Mouse (Mus musculus): Measurements from ENCODE around the gene Plb1. TPM values are rescaled to one million over a fixed set of nuclear protein-coding genes. Genes with fewer than 3 reads are reported as not detected.

Plb1 gene
- polyA plus RNA-seq, 1 experiment: 8.7 TPM

- no peak for TF ChIP-seq CTCF (IDR thresholded peaks at IDR 0.05; ENCODE audit: borderline replicate concordance, control insufficient read depth, extremely low read depth, insufficient read depth, low read length, poor library complexity)
- no peak for TF ChIP-seq POLR2A (IDR thresholded peaks at IDR 0.05; ENCODE audit: control insufficient read depth, extremely low read depth, insufficient read depth, low read length, poor library complexity)
- 84% methylated on average over 8 of the region's 8 CpGs for WGBS
Observed at GRCm38 (mm10) chr5:32208460-32208859, 24.0 kb upstream of the Plb1 start.

GRCm38 (mm10) chr5:32211011-32211410 lies 21.5 kb upstream of the Plb1 start:
- Histone ChIP-seq H3K27ac (ENCODE audit: control insufficient read depth, insufficient read depth, low read length) (no peak overlapping the region), H3K27me3 (ENCODE audit: control insufficient read depth, insufficient read depth, low read length) (no peaks in the 10 kb centered on the region), H3K36me3 (ENCODE audit: control insufficient read depth, insufficient read depth, low read length) (no peaks in the 10 kb centered on the region), H3K4me3 (ENCODE audit: control insufficient read depth, insufficient read depth, low read length) (no peak overlapping the region), H3K4me1 (replicated peaks; ENCODE audit: control insufficient read depth, insufficient read depth, low read length) (no peaks in the 10 kb centered on the region)
- WGBS: 75% methylated on average over 2 of the region's 2 CpGs
- TF ChIP-seq CTCF (IDR thresholded peaks at IDR 0.05; ENCODE audit: borderline replicate concordance, control insufficient read depth, extremely low read depth, insufficient read depth, low read length, poor library complexity) (no peak), POLR2A (IDR thresholded peaks at IDR 0.05; ENCODE audit: control insufficient read depth, extremely low read depth, insufficient read depth, low read length, poor library complexity) (no peak)
- no peak for DNase-seq

More at GRCm38 (mm10) chr5:32208460-32208859, 24.0 kb upstream of the Plb1 start:
- no peak overlapping the region for H3K27ac ChIP-seq (ENCODE audit: control insufficient read depth, insufficient read depth, low read length)
- H3K4me3 ChIP-seq (ENCODE audit: control insufficient read depth, insufficient read depth, low read length): no peak overlapping the region
- H3K4me1 ChIP-seq (replicated peaks; ENCODE audit: control insufficient read depth, insufficient read depth, low read length): no peaks in the 10 kb centered on the region
- DNase-seq: no peak
- no peaks in the 10 kb centered on the region for H3K36me3 ChIP-seq (ENCODE audit: control insufficient read depth, insufficient read depth, low read length)
- no peaks in the 10 kb centered on the region for H3K27me3 ChIP-seq (ENCODE audit: control insufficient read depth, insufficient read depth, low read length)

GRCm38 (mm10) chr5:32213746-32214145 lies 18.8 kb upstream of the Plb1 start:
- H3K27ac ChIP-seq (ENCODE audit: control insufficient read depth, insufficient read depth, low read length): no peak overlapping the region
- DNase-seq: no peak
- WGBS: 82% methylated on average over 4 of the region's 4 CpGs
- TF ChIP-seq POLR2A (IDR thresholded peaks at IDR 0.05; ENCODE audit: control insufficient read depth, extremely low read depth, insufficient read depth, low read length, poor library complexity) (no peak), CTCF (IDR thresholded peaks at IDR 0.05; ENCODE audit: borderline replicate concordance, control insufficient read depth, extremely low read depth, insufficient read depth, low read length, poor library complexity) (no peak)
- no peak overlapping the region for H3K4me3 ChIP-seq (ENCODE audit: control insufficient read depth, insufficient read depth, low read length)
- H3K27me3 ChIP-seq (ENCODE audit: control insufficient read depth, insufficient read depth, low read length): no peaks in the 10 kb centered on the region
- H3K36me3 ChIP-seq (ENCODE audit: control insufficient read depth, insufficient read depth, low read length): no peaks in the 10 kb centered on the region
- H3K4me1 ChIP-seq (replicated peaks; ENCODE audit: control insufficient read depth, insufficient read depth, low read length): no peaks in the 10 kb centered on the region

- WGBS: 82% methylated on average over 10 of the region's 10 CpGs
- no peaks in the 10 kb centered on the region for H3K4me1 ChIP-seq (replicated peaks; ENCODE audit: control insufficient read depth, insufficient read depth, low read length)
- TF ChIP-seq POLR2A (IDR thresholded peaks at IDR 0.05; ENCODE audit: control insufficient read depth, extremely low read depth, insufficient read depth, low read length, poor library complexity): no peak
- TF ChIP-seq CTCF (IDR thresholded peaks at IDR 0.05; ENCODE audit: borderline replicate concordance, control insufficient read depth, extremely low read depth, insufficient read depth, low read length, poor library complexity): no peak
- no peaks in the 10 kb centered on the region for H3K36me3 ChIP-seq (ENCODE audit: control insufficient read depth, insufficient read depth, low read length)
- no peak overlapping the region for H3K27ac ChIP-seq (ENCODE audit: control insufficient read depth, insufficient read depth, low read length)
- H3K4me3 ChIP-seq (ENCODE audit: control insufficient read depth, insufficient read depth, low read length): no peak overlapping the region
- H3K27me3 ChIP-seq (ENCODE audit: control insufficient read depth, insufficient read depth, low read length): no peaks in the 10 kb centered on the region
- DNase-seq: peak; percentile 69
Observed at GRCm38 (mm10) chr5:32215510-32215909, 17.0 kb upstream of the Plb1 start.

DNA sequence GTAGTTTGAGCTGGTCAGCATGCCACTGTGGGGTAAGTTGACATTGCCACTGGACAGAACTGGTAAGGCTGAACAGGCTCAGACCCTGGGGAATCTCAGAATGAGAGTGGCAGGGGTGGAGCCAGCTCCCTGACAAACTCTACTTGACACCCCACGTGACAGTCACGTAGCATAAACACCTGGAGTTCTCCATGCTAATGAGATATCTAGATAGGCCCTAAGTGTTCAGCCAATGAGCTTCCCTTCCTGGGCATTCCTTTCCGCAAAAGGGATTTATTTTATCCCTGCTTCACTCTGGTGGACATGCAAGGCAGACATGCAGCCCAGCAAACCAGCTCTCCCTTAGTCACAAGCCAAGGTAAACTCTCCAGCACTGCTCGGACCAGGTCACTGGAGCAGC lies 16.0 kb upstream of the Plb1 start:
- Histone ChIP-seq H3K4me1 (replicated peaks; ENCODE audit: control insufficient read depth, insufficient read depth, low read length) (no peaks in the 10 kb centered on the region), H3K4me3 (ENCODE audit: control insufficient read depth, insufficient read depth, low read length) (no peak overlapping the region), H3K27ac (ENCODE audit: control insufficient read depth, insufficient read depth, low read length) (no peak overlapping the region), H3K36me3 (ENCODE audit: control insufficient read depth, insufficient read depth, low read length) (no peaks in the 10 kb centered on the region), H3K27me3 (ENCODE audit: control insufficient read depth, insufficient read depth, low read length) (no peaks in the 10 kb centered on the region)
- 98% methylated on average over 4 of the region's 4 CpGs for WGBS
- TF ChIP-seq CTCF (IDR thresholded peaks at IDR 0.05; ENCODE audit: borderline replicate concordance, control insufficient read depth, extremely low read depth, insufficient read depth, low read length, poor library complexity) (no peak), POLR2A (IDR thresholded peaks at IDR 0.05; ENCODE audit: control insufficient read depth, extremely low read depth, insufficient read depth, low read length, poor library complexity) (no peak)
- DNase-seq: no peak

GRCm38 (mm10) chr5:32217477-32217876 lies 15.0 kb upstream of the Plb1 start:
- 92% methylated on average over 8 of the region's 8 CpGs for WGBS

GRCm38 (mm10) chr5:32230372-32230771 lies 2.1 kb upstream of the Plb1 start:
- peak; percentile 16 for DNase-seq
- no peak overlapping the region for H3K27ac ChIP-seq (ENCODE audit: control insufficient read depth, insufficient read depth, low read length)
- no peaks in the 10 kb centered on the region for H3K36me3 ChIP-seq (ENCODE audit: control insufficient read depth, insufficient read depth, low read length)
- TF ChIP-seq CTCF (IDR thresholded peaks at IDR 0.05; ENCODE audit: borderline replicate concordance, control insufficient read depth, extremely low read depth, insufficient read depth, low read length, poor library complexity) (no peak), POLR2A (IDR thresholded peaks at IDR 0.05; ENCODE audit: control insufficient read depth, extremely low read depth, insufficient read depth, low read length, poor library complexity) (no peak)
- no peaks in the 10 kb centered on the region for H3K27me3 ChIP-seq (ENCODE audit: control insufficient read depth, insufficient read depth, low read length)
- H3K4me3 ChIP-seq (ENCODE audit: control insufficient read depth, insufficient read depth, low read length): no peak overlapping the region
- 68% methylated on average over 4 of the region's 4 CpGs for WGBS
- no peaks in the 10 kb centered on the region for H3K4me1 ChIP-seq (replicated peaks; ENCODE audit: control insufficient read depth, insufficient read depth, low read length)

More at GRCm38 (mm10) chr5:32217477-32217876, 15.0 kb upstream of the Plb1 start:
- TF ChIP-seq POLR2A (IDR thresholded peaks at IDR 0.05; ENCODE audit: control insufficient read depth, extremely low read depth, insufficient read depth, low read length, poor library complexity): no peak
- no peak for TF ChIP-seq CTCF (IDR thresholded peaks at IDR 0.05; ENCODE audit: borderline replicate concordance, control insufficient read depth, extremely low read depth, insufficient read depth, low read length, poor library complexity)
- H3K27me3 ChIP-seq (ENCODE audit: control insufficient read depth, insufficient read depth, low read length): no peaks in the 10 kb centered on the region
- no peak overlapping the region for H3K27ac ChIP-seq (ENCODE audit: control insufficient read depth, insufficient read depth, low read length)
- DNase-seq: no peak
- no peak overlapping the region for H3K4me3 ChIP-seq (ENCODE audit: control insufficient read depth, insufficient read depth, low read length)
- H3K36me3 ChIP-seq (ENCODE audit: control insufficient read depth, insufficient read depth, low read length): no peaks in the 10 kb centered on the region
- H3K4me1 ChIP-seq (replicated peaks; ENCODE audit: control insufficient read depth, insufficient read depth, low read length): no peaks in the 10 kb centered on the region
